Mouse (Mus musculus) stomach, embryonic 14.5 days (tissue): ENCODE measurements around the gene Prdm10. TPM values are rescaled to one million over a fixed set of nuclear protein-coding genes. Genes with fewer than 3 reads are reported as not detected.

ENCODE experiments used
- ATAC-seq: fragments of 200-750 bp; cut with Nextera tagmentation; 2 replicates; pipeline ENCODE4 v1.8.0; 2017; ENCODE audit warnings: low read depth, moderate TSS enrichment; ENCODE audit not compliant: insufficient number of reproducible peaks, insufficient read depth, low FRiP score
- H3K27ac ChIP-seq: fragments of 300-500 bp; sonication (generic); 2 replicates; pipeline ENCODE4 v1.5.1; 2014; ENCODE audit warnings: mild to moderate bottlenecking, low read length, moderate library complexity, mixed read lengths
- H3K27me3 ChIP-seq: fragments of 300-500 bp; sonication (generic); 2 replicates; pipeline ENCODE4 v1.6.1; 2014; ENCODE audit warnings: low read length, control low read depth, mixed read lengths; ENCODE audit not compliant: control insufficient read depth, insufficient read depth
- H3K36me3 ChIP-seq: fragments of 300-500 bp; sonication (generic); 2 replicates; pipeline ENCODE4 v1.6.1; 2014; ENCODE audit warnings: mild to moderate bottlenecking, control low read depth, low read length, moderate library complexity, mixed read lengths; ENCODE audit not compliant: control insufficient read depth, insufficient read depth
- H3K4me1 ChIP-seq: fragments of 300-500 bp; sonication (generic); 2 replicates; pipeline ENCODE4 v1.6.1; 2014; ENCODE audit warnings: low read length, control low read depth, mixed read lengths; ENCODE audit not compliant: control insufficient read depth, insufficient read depth
- H3K4me2 ChIP-seq: fragments of 300-500 bp; sonication (generic); replicated peaks from 2 replicates; pipeline ENCODE4 v1.6.1; 2014; ENCODE audit warnings: low read depth, low read length, control low read depth
- H3K4me3 ChIP-seq: fragments of 300-500 bp; sonication (generic); 2 replicates; pipeline ENCODE4 v1.5.1; 2014; ENCODE audit warnings: low read depth, low read length, control low read depth
- H3K9ac ChIP-seq: fragments of 300-500 bp; sonication (generic); replicated peaks from 2 replicates; pipeline ENCODE4 v1.6.1; 2014; ENCODE audit warnings: low read depth, mild to moderate bottlenecking, control low read depth, low read length, moderate library complexity, mixed read lengths
- H3K9me3 ChIP-seq: fragments of 300-500 bp; sonication (generic); 2 replicates; pipeline ENCODE4 v1.6.1; 2016; ENCODE audit warnings: low read depth, low read length, control low read depth; ENCODE audit not compliant: control insufficient read depth
- WGBS: fragments of 180-500 bp; shearing (Covaris S2); extraction: QIAGEN DNeasy Blood & Tissue Kit; methylation state at CpG from one replicate; pipeline ENCODE4 v1.1.7; 2014; 5-methylcytosine and 5-hydroxymethylcytosine counted together
- polyA plus RNA-seq: library from polyadenylated mRNA; unstranded; fragments of >200 nt; fragmentation: Nextera tagmentation; extraction: Ambion mirVana; gene quantifications from 2 replicates; pipeline ENCODE4 v1.2.1, GENCODE M21; 2014

The Prdm10 gene
- polyA plus RNA-seq, 1 experiment from 2014 or later: 7.8 TPM

DNA sequence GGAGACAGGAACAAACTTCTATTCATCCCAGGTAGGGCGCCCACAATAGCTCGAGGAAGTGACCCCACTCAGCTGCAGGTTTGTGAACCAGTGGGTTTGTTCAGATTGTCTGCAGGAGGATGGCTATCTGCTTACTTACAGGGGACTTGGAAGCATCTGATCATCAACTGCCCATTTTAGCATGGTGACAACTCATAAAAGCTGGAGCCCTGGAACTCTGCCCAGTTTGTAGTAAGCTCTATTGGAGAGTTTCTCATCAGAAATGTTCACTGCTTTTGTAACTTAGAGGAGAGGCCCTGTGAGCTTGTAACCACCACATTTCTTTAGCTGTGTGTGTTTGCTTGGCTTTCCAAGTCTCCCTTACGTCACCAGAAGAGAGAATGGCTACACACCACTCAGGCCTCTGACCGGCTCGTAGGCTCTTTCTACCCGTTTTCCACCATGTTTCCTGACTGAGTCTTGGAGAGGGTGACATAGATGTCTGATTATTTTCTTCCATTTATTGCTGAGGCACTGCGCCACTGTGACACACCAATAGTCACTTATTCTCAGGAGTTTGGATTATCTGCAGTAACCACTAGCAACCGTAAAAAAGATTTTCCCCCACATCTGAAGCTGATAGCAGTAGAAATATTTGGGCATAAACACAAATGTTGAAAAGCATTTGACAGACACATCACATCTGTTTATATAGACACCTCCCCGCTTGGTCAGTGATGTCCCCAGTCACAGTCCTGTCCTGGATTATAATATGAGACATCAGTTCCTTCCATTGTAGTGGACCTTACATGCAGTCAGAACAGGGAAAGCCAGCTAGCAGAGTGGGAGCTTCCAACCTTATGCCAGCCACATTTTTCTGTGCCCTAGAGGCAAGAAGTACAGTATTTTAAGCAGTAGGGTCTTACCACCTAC, 83.6 kb downstream of the Prdm10 start:
- peaks cover 16% of the 10 kb centered on the region for H3K36me3 ChIP-seq
- H3K27ac ChIP-seq: no peak overlapping the region

DNA sequence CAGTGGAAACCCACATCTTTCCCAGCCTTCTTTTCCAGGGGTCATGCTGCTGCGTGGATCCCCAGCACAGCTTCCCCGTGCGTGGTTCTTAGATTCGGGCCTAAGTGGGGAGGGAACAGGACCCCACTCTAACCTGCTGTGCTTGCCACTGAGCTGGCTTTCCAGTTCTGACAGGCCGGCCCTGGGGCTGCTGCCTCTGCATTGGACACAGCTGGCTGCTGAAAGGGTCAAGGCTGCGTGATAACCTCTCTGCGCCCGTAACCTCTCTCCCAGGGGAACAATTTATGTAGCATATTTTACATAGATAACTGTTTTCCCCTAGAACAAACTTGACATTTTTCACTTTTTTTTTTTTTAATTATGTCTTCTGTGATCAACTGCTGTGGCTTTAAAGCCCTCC, 84.7 kb downstream of the Prdm10 start:
- H3K9me3 ChIP-seq: no peaks in the 10 kb centered on the region
- no peak overlapping the region for H3K4me2 ChIP-seq
- no peak overlapping the region for H3K27ac ChIP-seq
- no peaks in the 10 kb centered on the region for H3K27me3 ChIP-seq
- no peak overlapping the region for H3K9ac ChIP-seq
- ATAC-seq: no peak
- WGBS: 66% methylated on average over 8 of the region's 8 CpGs
- H3K36me3 ChIP-seq: peaks cover 16% of the 10 kb centered on the region
- no peaks in the 10 kb centered on the region for H3K4me1 ChIP-seq
- H3K4me3 ChIP-seq: no peak overlapping the region

More for the DNA sequence above, 83.6 kb downstream of the Prdm10 start:
- Histone ChIP-seq H3K4me2 (no peak overlapping the region), H3K4me3 (no peak overlapping the region), H3K27me3 (no peaks in the 10 kb centered on the region), H3K4me1 (no peaks in the 10 kb centered on the region), H3K9me3 (no peaks in the 10 kb centered on the region), H3K9ac (no peak overlapping the region)
- ATAC-seq: no peak
- WGBS: 90% methylated on average over 9 of the region's 9 CpGs

DNA sequence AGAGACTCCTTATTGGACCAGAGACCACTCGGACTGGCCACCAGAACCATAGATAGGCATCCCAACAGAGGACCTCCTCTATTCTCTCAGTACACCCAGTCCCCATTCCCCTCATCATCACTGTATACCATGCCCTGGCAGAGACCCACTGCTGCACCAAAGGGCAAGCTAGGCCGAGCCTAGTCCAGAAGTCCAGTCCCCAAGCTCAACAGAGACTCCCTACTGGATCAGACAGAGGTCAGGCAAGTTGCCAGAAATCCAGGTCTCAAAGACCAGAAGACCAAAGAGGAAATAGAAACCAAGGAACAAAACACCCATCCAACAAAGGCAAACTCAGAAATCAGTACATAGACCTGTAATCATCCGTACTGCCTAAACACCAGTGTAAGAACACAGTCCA, 91.4 kb downstream of the Prdm10 start:
- WGBS: 95% methylated on average over 3 of the region's 3 CpGs
- Histone ChIP-seq H3K36me3 (peaks cover 8% of the 10 kb centered on the region; the same call in 1 of the 2 replicates), H3K4me1 (no peaks in the 10 kb centered on the region), H3K4me2 (no peak overlapping the region), H3K27ac (no peak overlapping the region), H3K9ac (no peak overlapping the region), H3K4me3 (no peak overlapping the region), H3K27me3 (no peaks in the 10 kb centered on the region), H3K9me3 (no peaks in the 10 kb centered on the region)
- no peak for ATAC-seq

DNA sequence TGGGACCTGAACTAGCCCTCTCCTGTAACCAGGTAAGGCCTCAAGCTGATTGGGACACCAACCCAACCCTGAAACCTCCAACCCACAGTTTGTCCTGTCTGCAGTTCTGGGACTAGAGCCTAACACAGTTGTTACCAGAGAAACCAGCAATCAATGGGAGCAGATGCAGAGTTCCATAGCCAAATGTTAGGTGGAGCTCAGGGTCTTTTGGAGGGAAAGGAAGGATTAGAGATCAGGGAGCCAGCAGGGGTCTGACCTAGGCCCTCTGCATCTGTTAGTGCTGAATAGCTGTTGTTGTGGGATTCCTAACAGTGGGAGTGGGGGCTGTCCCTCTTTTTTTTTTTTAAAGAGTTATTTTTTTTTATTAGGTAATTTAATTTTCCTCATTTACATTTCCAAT, 96.3 kb downstream of the Prdm10 start:
- no peak for ATAC-seq
- Histone ChIP-seq H3K4me2 (no peak overlapping the region), H3K27ac (no peak overlapping the region), H3K27me3 (no peaks in the 10 kb centered on the region), H3K4me1 (no peaks in the 10 kb centered on the region), H3K9me3 (no peaks in the 10 kb centered on the region), H3K4me3 (no peak overlapping the region), H3K36me3 (peaks cover 6% of the 10 kb centered on the region; the same call in 1 of the 2 replicates), H3K9ac (no peak overlapping the region)

DNA sequence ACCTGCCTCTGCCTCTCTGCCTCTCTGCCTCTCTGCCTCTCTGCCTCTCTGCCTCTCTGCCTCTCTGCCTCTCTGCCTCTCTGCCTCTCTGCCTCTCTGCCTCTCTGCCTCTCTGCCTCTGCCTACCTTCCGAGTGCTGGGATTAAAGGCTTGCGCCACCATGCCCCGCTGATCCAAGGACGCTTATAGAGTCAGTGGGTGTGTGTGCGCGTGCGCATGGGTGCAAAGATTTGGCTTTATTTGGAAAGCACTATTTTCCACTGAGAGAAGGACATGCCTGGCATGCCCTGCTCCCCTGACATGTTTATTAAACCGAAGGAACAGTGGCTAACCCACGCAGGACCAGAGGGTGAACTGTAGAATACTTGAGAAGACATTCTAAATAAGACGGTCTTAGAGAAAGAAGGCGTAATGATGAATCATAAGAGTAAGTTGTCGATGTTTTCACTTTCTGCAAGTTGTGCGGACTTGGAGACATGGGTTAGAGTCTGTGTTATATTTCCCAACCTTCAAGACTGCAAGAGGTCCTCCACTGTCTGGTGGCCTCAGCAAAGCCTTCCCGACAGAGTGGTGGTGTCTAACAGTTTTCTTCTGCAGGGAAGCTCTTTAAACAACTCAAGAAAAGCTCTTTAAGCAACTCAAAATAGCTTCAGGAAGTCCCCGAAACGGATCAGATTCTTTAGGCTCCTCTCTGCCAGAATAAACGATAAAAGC, 104.6 kb downstream of the Prdm10 start:
- Histone ChIP-seq H3K9ac (no peak overlapping the region), H3K36me3 (no peaks in the 10 kb centered on the region), H3K27me3 (no peaks in the 10 kb centered on the region), H3K27ac (no peak overlapping the region), H3K4me3 (no peak overlapping the region), H3K4me2 (peak overlapping the region; percentile 43; the same call in 1 of the 2 replicates), H3K9me3 (no peaks in the 10 kb centered on the region), H3K4me1 (peaks cover 12% of the 10 kb centered on the region; the same call in 1 of the 2 replicates)
- 78% methylated on average over 17 of the region's 17 CpGs for WGBS
- no peak for ATAC-seq

DNA sequence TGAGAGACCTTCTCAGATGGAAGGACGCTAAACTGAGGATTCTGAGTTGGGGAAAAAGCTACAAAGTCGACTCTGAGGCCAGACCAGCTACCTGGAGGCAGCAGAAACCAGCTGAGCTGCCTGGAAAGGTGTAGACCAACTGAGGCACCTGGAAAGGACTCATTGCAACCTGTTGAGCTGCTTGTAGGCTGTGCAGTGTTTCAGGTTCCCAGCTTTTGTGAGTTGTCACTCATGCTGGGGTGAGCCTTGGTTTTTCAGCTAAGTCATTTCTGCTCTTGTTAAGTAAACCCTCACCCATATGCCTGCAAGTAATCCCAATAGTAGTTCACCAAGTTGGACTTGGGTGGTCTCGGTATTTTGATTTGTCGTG, 105.1 kb downstream of the Prdm10 start:
- peaks cover 12% of the 10 kb centered on the region; the same call in 1 of the 2 replicates for H3K4me1 ChIP-seq
- 25% methylated on average over 4 of the region's 4 CpGs for WGBS
- H3K9me3 ChIP-seq: no peaks in the 10 kb centered on the region
- peaks cover 4% of the 10 kb centered on the region; the same call in 1 of the 2 replicates for H3K36me3 ChIP-seq
- H3K4me2 ChIP-seq: peak overlapping the region; percentile 43
- peak; percentile 31; the same call in 1 of the 2 replicates for ATAC-seq
- no peaks in the 10 kb centered on the region for H3K27me3 ChIP-seq
- H3K9ac ChIP-seq: peak overlapping the region; percentile 76; the same call in 1 of the 2 replicates
- H3K4me3 ChIP-seq: peak overlapping the region; percentile 94
- no peak overlapping the region for H3K27ac ChIP-seq

DNA sequence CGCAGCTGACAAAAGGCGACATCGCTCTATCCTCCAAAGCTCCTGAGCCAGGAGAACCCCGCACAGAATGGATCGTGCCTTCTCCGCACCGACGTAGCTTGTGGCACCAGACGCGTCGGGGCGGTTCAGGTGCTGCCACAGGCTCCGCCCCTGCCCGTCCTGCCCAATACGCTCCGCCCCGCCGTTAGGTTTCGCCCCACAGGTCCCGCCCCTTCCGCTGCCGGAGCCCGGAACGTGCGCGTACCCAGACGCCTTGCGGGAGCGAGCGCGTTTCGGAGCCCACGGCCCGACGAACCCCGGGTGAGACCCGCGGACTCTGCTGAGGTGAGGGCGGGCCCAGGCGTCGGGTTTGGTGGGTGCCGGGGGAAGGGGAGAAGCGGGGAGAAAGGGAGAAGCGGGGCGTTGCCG, 105.6 kb downstream of the Prdm10 start, which contains the start of gene Nfrkb:
Nfrkb (plus strand) TSS at position 246 of the 408 bp plus-strand sequence.
- H3K4me3 ChIP-seq: peak within 1 kb of the TSS; percentile 94
- H3K9ac ChIP-seq: peak within 1 kb of the TSS; percentile 76
- H3K27ac ChIP-seq: peak within 1 kb of the TSS; percentile 27; the same call in 1 of the 2 replicates
- no peaks in the 10 kb centered on the region for H3K27me3 ChIP-seq
- under 1% methylated on average over 46 of the region's 46 CpGs for WGBS
- ATAC-seq: peak; percentile 97
- peaks cover 12% of the 10 kb centered on the region; the same call in 1 of the 2 replicates for H3K4me1 ChIP-seq
- H3K36me3 ChIP-seq: peaks cover 8% of the 10 kb centered on the region; the same call in 1 of the 2 replicates
- peak within 1 kb of the TSS; percentile 68 for H3K4me2 ChIP-seq
- H3K9me3 ChIP-seq: no peaks in the 10 kb centered on the region
